Mouse (Mus musculus) erythroblast, embryonic 14.5 days (primary cell): ENCODE results near the gene Lpin2. TPM values are rescaled to one million over a fixed set of nuclear protein-coding genes. Genes with fewer than 3 reads are reported as not detected.

Source experiments
- H3K27me3 ChIP-seq: 2 replicates; pipeline ENCODE4 v1.6.1; 2012; ENCODE audit warnings: inconsistent platforms; ENCODE audit not compliant: control insufficient read depth
- H3K36me3 ChIP-seq: 2 replicates; pipeline ENCODE4 v1.6.1; 2012; ENCODE audit warnings: mild to moderate bottlenecking, inconsistent platforms; ENCODE audit not compliant: control insufficient read depth
- H3K4me1 ChIP-seq: 2 replicates; pipeline ENCODE4 v1.6.1; 2012; ENCODE audit warnings: inconsistent platforms; ENCODE audit not compliant: control insufficient read depth
- H3K4me3 ChIP-seq: replicated peaks from 2 replicates; pipeline ENCODE3; 2012; ENCODE audit warnings: moderate library complexity, mild to moderate bottlenecking, inconsistent platforms
- H3K9me3 ChIP-seq: 2 replicates; pipeline ENCODE4 v1.6.1; 2012; ENCODE audit warnings: low read length, inconsistent platforms, mixed read lengths; ENCODE audit not compliant: control insufficient read depth
- GATA1 ChIP-seq: IDR thresholded peaks from 2 replicates; pipeline ENCODE4 v1.6.1; 2012; ENCODE audit warnings: low read length, inconsistent platforms, mixed read lengths
- TAL1 ChIP-seq: IDR thresholded peaks from 3 replicates; pipeline ENCODE4 v1.6.1; 2012; ENCODE audit warnings: low read length, inconsistent platforms, mixed read lengths
- polyA plus RNA-seq: library from polyadenylated mRNA; stranded (reverse); fragments of >175 nt; gene quantifications from 2 replicates; pipeline ENCODE4 v1.2.3, GENCODE M21; 2012

The Lpin2 gene
- polyA plus RNA-seq, 1 experiment: 10.0 TPM

- no peak overlapping the region for H3K4me3 ChIP-seq
- H3K4me1 ChIP-seq: peaks cover 64% of the 10 kb centered on the region
- TF ChIP-seq GATA1 (no peak), TAL1 (no peak)
- H3K36me3 ChIP-seq: peaks cover 47% of the 10 kb centered on the region
- H3K9me3 ChIP-seq: no peaks in the 10 kb centered on the region
- no peaks in the 10 kb centered on the region for H3K27me3 ChIP-seq
These were observed 95.5 kb downstream of the Lpin2 start for GRCm38 (mm10) chr17:71277701-71278491.

- Histone ChIP-seq H3K27me3 (no peaks in the 10 kb centered on the region), H3K4me1 (peaks cover 89% of the 10 kb centered on the region), H3K36me3 (peaks cover 37% of the 10 kb centered on the region), H3K9me3 (no peaks in the 10 kb centered on the region), H3K4me3 (no peak overlapping the region)
- TF ChIP-seq TAL1: no peak
- TF ChIP-seq GATA1: no peak
These were observed 100.4 kb downstream of the Lpin2 start for GRCm38 (mm10) chr17:71282716-71283115.

GRCm38 (mm10) chr17:71283237-71283636, 100.9 kb downstream of the Lpin2 start:
- H3K36me3 ChIP-seq: peaks cover 38% of the 10 kb centered on the region

GRCm38 (mm10) chr17:71284890-71285289, 102.5 kb downstream of the Lpin2 start:
- peaks cover 94% of the 10 kb centered on the region for H3K4me1 ChIP-seq

More at GRCm38 (mm10) chr17:71283237-71283636, 100.9 kb downstream of the Lpin2 start:
- no peak for TF ChIP-seq GATA1
- TF ChIP-seq TAL1: no peak
- Histone ChIP-seq H3K9me3 (no peaks in the 10 kb centered on the region), H3K4me1 (peaks cover 90% of the 10 kb centered on the region), H3K4me3 (no peak overlapping the region), H3K27me3 (no peaks in the 10 kb centered on the region)

GRCm38 (mm10) chr17:71285929-71286328, 103.6 kb downstream of the Lpin2 start:
- TF ChIP-seq GATA1 (no peak), TAL1 (no peak)
- H3K36me3 ChIP-seq: peaks cover 31% of the 10 kb centered on the region

More at GRCm38 (mm10) chr17:71284890-71285289, 102.5 kb downstream of the Lpin2 start:
- H3K9me3 ChIP-seq: no peaks in the 10 kb centered on the region
- H3K27me3 ChIP-seq: no peaks in the 10 kb centered on the region
- peaks cover 31% of the 10 kb centered on the region for H3K36me3 ChIP-seq
- H3K4me3 ChIP-seq: peak overlapping the region; percentile 18
- TF ChIP-seq GATA1 (no peak), TAL1 (no peak)

GRCm38 (mm10) chr17:71287586-71287985, 105.2 kb downstream of the Lpin2 start:
- TF ChIP-seq TAL1 (no peak), GATA1 (no peak)

More at GRCm38 (mm10) chr17:71285929-71286328, 103.6 kb downstream of the Lpin2 start:
- Histone ChIP-seq H3K4me3 (no peak overlapping the region), H3K9me3 (no peaks in the 10 kb centered on the region), H3K4me1 (peaks cover 94% of the 10 kb centered on the region), H3K27me3 (no peaks in the 10 kb centered on the region)

GRCm38 (mm10) chr17:71288145-71288758, 105.9 kb downstream of the Lpin2 start:
- H3K4me3 ChIP-seq: no peak overlapping the region
- H3K27me3 ChIP-seq: no peaks in the 10 kb centered on the region
- peaks cover 100% of the 10 kb centered on the region for H3K4me1 ChIP-seq
- no peaks in the 10 kb centered on the region for H3K9me3 ChIP-seq
- H3K36me3 ChIP-seq: peaks cover 38% of the 10 kb centered on the region
- TF ChIP-seq GATA1: no peak

More at GRCm38 (mm10) chr17:71287586-71287985, 105.2 kb downstream of the Lpin2 start:
- Histone ChIP-seq H3K4me1 (peaks cover 99% of the 10 kb centered on the region), H3K36me3 (peaks cover 35% of the 10 kb centered on the region), H3K27me3 (no peaks in the 10 kb centered on the region), H3K4me3 (no peak overlapping the region), H3K9me3 (no peaks in the 10 kb centered on the region)

GRCm38 (mm10) chr17:71288808-71289548, 106.6 kb downstream of the Lpin2 start:
- peaks cover 100% of the 10 kb centered on the region for H3K4me1 ChIP-seq
- TF ChIP-seq TAL1 (no peak), GATA1 (no peak)
- H3K36me3 ChIP-seq: peaks cover 37% of the 10 kb centered on the region
- no peaks in the 10 kb centered on the region for H3K9me3 ChIP-seq
- H3K4me3 ChIP-seq: no peak overlapping the region
- H3K27me3 ChIP-seq: no peaks in the 10 kb centered on the region

- H3K27me3 ChIP-seq: no peaks in the 10 kb centered on the region
- no peaks in the 10 kb centered on the region for H3K9me3 ChIP-seq
- peaks cover 100% of the 10 kb centered on the region for H3K4me1 ChIP-seq
- peaks cover 43% of the 10 kb centered on the region for H3K36me3 ChIP-seq
- H3K4me3 ChIP-seq: peak overlapping the region; percentile 14
- TF ChIP-seq GATA1 (0 out of 2 replicates have a peak, but pooled peaks have one; percentile 19), TAL1 (no peak)
These were observed 107.3 kb downstream of the Lpin2 start for GRCm38 (mm10) chr17:71289572-71290176.
